Mouse (Mus musculus): Measurements from ENCODE around the gene Ppox.
"Not testable (repeated sequence)": the region's sequence is repeated elsewhere in the genome, so short reads cannot be mapped to it uniquely, and the experiment has no call there.

The Ppox gene

GRCm38 (mm10) chr1:171245353-171245752 lies 35.6 kb downstream of the Ppox start:
- no peak for DNase-seq (ENCODE audit: low spot score in 2 of 2)

GRCm38 (mm10) chr1:171241952-171242351 lies 39.0 kb downstream of the Ppox start:
- DNase-seq (ENCODE audit: low spot score in 2 of 2) = not testable (repeated sequence)

GRCm38 (mm10) chr1:171240911-171241310 lies 40.1 kb downstream of the Ppox start:
- DNase-seq (ENCODE audit: low spot score in 2 of 2) = no peak

- DNase-seq (ENCODE audit: low spot score in 2 of 2) = no peak
These were observed 40.8 kb downstream of the Ppox start for GRCm38 (mm10) chr1:171239992-171240744.

GRCm38 (mm10) chr1:171238463-171238862 lies 42.5 kb downstream of the Ppox start:
- DNase-seq (ENCODE audit: low spot score in 2 of 2) = peak; percentile 41 to 51

GRCm38 (mm10) chr1:171237438-171237837 lies 43.5 kb downstream of the Ppox start:
- DNase-seq (ENCODE audit: low spot score in 2 of 2) = no peak

- no peak for DNase-seq (ENCODE audit: low spot score in 2 of 2)
These were observed 45.2 kb downstream of the Ppox start for GRCm38 (mm10) chr1:171235791-171236190.

GRCm38 (mm10) chr1:171234538-171234937 lies 46.4 kb downstream of the Ppox start:
- DNase-seq (ENCODE audit: low spot score in 2 of 2) = no peak

GRCm38 (mm10) chr1:171234126-171234525 lies 46.9 kb downstream of the Ppox start, which contains the start of gene Fcer1g:
Fcer1g (minus strand) TSS chr1:171234365.
- DNase-seq (ENCODE audit: low spot score in 2 of 2) = no peak

GRCm38 (mm10) chr1:171232800-171233730 lies 47.9 kb downstream of the Ppox start:
- no peak for DNase-seq (ENCODE audit: low spot score in 2 of 2)

GRCm38 (mm10) chr1:171232348-171232747 lies 48.6 kb downstream of the Ppox start:
- DNase-seq (ENCODE audit: low spot score in 2 of 2) = no peak

GRCm38 (mm10) chr1:171231844-171232243 lies 49.1 kb downstream of the Ppox start:
- no peak for DNase-seq (ENCODE audit: low spot score in 2 of 2)

- DNase-seq (ENCODE audit: low spot score in 2 of 2) = no peak
These were observed 50.8 kb downstream of the Ppox start for GRCm38 (mm10) chr1:171230215-171230614.

GRCm38 (mm10) chr1:171229750-171230149 lies 51.2 kb downstream of the Ppox start:
- no peak for DNase-seq (ENCODE audit: low spot score in 2 of 2)

- no peak for DNase-seq (ENCODE audit: low spot score in 2 of 2)
These were observed 53.1 kb downstream of the Ppox start for GRCm38 (mm10) chr1:171227879-171228278.

- DNase-seq (ENCODE audit: low spot score in 2 of 2) = no peak
These were observed 54.2 kb downstream of the Ppox start for GRCm38 (mm10) chr1:171226780-171227179.
